Mouse (Mus musculus) MEL (cell line): ENCODE results near the gene Gtf2ird1.

ENCODE experiments used
- CHD1 ChIP-seq: IDR thresholded peaks from 2 replicates; pipeline ENCODE4 v1.6.1; 2012; ENCODE audit warnings: low read depth, mild to moderate bottlenecking, inconsistent platforms, low read length, improper control_type of control experiment
- CTCF ChIP-seq, 3 experiments: IDR thresholded peaks in 2 of 3; conservative IDR thresholded peaks in 1 of 3; 2 replicates each; pipeline ENCODE4 v1.5.1; 2011 to 2012; ENCODE audit warnings: low read length in 3 of 3, low read depth in 2 of 3, mild to moderate bottlenecking in 2 of 3, improper control_type of control experiment in 1 of 3, inconsistent platforms in 1 of 3, mixed read lengths in 1 of 3, moderate library complexity in 1 of 3; ENCODE audit not compliant: control insufficient read depth in 1 of 3, insufficient read depth in 1 of 3, poor library complexity in 1 of 3, severe bottlenecking in 1 of 3
- EP300 ChIP-seq, 2 experiments: IDR thresholded peaks; 2 replicates each; pipeline ENCODE4 v1.6.1; 2011; ENCODE audit warnings: improper control_type of control experiment in 2 of 2, low read length in 2 of 2, low read depth in 1 of 2, mild to moderate bottlenecking in 1 of 2
- ETS1 ChIP-seq: IDR thresholded peaks from 2 replicates; pipeline ENCODE4 v1.6.1; 2012; ENCODE audit warnings: low read depth, mild to moderate bottlenecking, inconsistent platforms, low read length, improper control_type of control experiment, moderate library complexity
- MYC ChIP-seq: IDR thresholded peaks from 2 replicates; pipeline ENCODE4 v1.6.1; 2011; ENCODE audit warnings: low read depth, mild to moderate bottlenecking, low read length, improper control_type of control experiment, moderate library complexity
- RCOR1 ChIP-seq: IDR thresholded peaks from 2 replicates; pipeline ENCODE4 v1.6.1; 2012; ENCODE audit warnings: low read depth, mild to moderate bottlenecking, inconsistent platforms, low read length, improper control_type of control experiment

- no peak for TF ChIP-seq ETS1
- no peak for TF ChIP-seq EP300 (IDR thresholded peaks at IDR 0.05; ENCODE audit: low read depth in 1 of 2, low read length in 2 of 2)
- no peak for TF ChIP-seq CHD1
- TF ChIP-seq CTCF (IDR thresholded peaks at IDR 0.05 in 2 of 3, conservative IDR thresholded peaks at IDR 0.05 in 1 of 3; ENCODE audit: control insufficient read depth in 1 of 3, insufficient read depth in 1 of 3, low read depth in 2 of 3, low read length in 3 of 3, poor library complexity in 1 of 3, severe bottlenecking in 1 of 3) = no peak
- no peak for TF ChIP-seq RCOR1
- no peak for TF ChIP-seq MYC
Measured at GRCm38 (mm10) chr5:134445895-134446294, 10.6 kb downstream of the Gtf2ird1 start.
